Mouse (Mus musculus): Measurements from ENCODE around the gene Cib4. TPM values are rescaled to one million over a fixed set of nuclear protein-coding genes. Genes with fewer than 3 reads are reported as not detected.

Cib4 gene
- total RNA-seq, 2 experiments from 2014 or later, result not detected

DNA sequence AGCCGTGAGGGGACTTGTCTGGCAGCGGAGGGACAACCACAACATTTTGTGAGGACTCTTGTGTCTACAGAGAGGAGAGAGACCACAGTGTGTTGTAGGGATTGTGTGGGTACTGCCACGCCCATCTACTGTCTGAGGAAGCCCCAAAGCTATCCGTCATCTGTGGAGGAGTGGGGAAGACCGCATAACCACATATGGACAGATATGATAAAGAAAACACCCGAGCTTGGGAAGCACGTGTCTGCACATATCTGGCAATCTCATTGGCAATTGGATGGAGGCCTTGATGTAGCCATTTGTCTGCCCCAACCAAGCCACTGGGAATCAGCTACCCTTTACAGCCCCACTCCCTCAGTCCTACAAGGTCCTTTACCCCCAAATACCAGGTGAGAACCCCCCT is 30.6 kb upstream of the Cib4 start:
- DNase-seq (ENCODE audit: extremely low spot score in 1 of 2, low spot score in 1 of 2), result no peak

DNA sequence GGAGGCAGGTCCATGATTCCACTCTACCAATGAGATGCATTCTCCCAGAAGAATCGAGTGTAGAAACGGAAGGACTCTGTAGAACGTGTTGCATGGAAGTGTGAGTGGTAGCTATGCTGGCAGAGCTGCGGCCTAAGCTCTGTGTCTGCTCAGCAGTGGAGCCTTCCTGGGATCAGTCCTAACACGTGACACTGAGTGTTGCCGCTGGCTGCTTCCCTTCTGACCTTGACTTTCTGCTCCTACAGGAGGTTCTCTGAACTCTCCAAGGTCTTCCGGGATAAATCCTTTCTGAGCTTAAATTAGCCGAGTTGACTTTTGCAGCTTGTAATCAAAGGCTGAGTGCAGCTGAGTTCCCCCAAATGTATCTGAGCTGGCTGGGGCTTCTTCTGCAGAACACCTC is 28.7 kb upstream of the Cib4 start:
- DNase-seq (ENCODE audit: extremely low spot score in 1 of 2, low spot score in 1 of 2), result no peak

DNA sequence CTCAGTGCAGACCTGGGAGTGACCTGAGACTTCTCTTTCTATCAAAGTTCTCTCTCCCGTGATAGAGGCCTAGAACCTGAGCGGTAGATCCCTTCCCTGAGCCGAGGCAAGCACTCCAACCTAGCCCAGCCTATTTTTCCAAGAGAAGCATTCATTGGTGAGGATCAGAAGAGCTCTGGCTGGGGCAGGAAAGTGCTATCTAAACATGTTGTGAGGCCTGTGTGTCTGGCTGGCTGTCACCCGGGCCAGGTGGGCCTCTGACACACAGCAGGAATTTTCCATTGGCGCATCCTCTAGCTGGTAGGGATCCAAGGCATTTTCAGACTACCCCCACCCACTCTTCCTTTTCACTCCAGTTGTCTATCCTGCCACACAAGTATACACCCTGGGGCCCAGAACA is 26.2 kb upstream of the Cib4 start:
- DNase-seq (ENCODE audit: extremely low spot score in 1 of 2, low spot score in 1 of 2), result no peak

DNA sequence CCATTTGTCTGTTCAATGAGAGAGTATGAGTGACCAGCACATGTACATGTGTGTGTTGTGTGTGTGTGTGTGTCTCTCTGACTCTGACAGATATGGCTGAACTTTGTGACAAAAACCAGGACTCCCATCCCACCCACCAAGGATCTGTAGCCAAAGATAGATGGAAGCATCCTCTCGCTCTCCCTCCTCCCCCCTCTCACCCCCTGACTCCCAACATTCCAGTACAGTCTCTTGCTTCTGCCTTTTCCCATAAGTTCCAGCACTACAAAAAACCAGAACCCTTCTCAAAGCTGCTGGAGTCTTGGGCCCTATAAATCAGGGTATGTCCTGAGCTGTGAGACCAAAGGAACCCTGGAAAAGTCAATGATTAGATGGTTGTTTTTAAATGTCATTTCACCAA is 22.8 kb upstream of the Cib4 start:
- no peak for DNase-seq (ENCODE audit: extremely low spot score in 1 of 2, low spot score in 1 of 2)

DNA sequence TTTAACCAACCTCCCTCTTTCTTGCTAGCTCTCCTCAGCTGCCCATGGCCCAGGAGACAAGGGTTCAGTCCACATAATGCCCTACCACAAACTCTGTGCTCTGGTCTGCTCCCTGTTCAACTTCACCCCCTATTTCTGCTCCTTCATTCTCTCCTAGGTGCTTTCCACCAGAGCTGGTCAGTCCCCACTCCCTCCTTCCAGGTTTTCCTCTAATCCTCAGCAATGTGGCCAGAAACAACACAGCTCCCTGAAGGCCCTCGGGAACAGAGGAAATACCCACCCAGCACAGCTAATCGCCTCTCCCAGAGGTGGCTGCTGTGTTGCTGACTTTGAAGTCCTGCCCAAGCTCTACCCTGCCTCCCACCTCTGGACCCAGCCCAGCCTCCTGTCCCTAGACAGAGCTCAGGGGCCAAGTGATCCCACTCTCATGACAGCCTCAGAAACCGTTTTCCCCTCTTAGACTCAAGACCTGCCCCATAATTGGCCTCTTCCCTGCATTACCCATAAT is 14.4 kb upstream of the Cib4 start:
- no peak for DNase-seq (ENCODE audit: extremely low spot score in 1 of 2, low spot score in 1 of 2)

DNA sequence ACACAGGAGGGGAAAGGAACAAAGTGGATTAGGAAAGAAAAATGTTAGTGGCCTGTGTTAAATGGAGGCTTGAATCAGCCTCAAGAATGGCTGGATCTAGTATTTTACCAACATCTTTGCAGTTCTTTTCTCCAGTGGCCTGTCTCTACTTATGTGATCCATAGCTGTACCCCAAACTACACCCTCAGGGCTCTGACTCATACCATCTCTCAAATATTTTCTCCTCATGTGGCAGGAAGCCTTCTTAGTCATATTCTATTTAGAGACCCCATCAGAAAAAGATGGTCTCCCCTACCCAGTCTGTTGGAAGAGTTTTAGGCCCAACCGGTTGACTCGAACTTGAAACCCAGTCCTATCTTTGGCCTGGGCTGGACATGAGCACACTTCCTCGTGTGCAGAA is 13.8 kb upstream of the Cib4 start:
- no peak for DNase-seq (ENCODE audit: extremely low spot score in 1 of 2, low spot score in 1 of 2)

DNA sequence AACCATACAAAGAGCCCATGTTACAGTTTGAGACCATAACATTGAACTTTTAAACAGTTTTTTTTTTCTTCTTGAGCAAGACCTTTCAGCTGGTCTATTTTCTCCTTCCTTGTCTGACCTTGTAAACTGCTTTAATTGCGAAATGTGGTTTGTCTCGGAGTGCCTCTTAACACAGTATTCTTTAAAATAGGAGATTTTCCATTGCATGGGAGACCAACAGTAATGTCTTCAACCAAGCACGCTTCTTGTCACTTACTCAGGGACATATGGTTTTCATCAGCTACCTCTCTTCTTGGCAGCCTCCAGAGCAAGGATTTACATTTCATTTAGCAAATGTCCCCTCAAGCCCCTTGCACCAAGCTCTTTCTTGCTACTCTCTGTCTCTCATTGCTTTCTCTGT is 10.6 kb upstream of the Cib4 start:
- DNase-seq (ENCODE audit: extremely low spot score in 1 of 2, low spot score in 1 of 2), result no peak

DNA sequence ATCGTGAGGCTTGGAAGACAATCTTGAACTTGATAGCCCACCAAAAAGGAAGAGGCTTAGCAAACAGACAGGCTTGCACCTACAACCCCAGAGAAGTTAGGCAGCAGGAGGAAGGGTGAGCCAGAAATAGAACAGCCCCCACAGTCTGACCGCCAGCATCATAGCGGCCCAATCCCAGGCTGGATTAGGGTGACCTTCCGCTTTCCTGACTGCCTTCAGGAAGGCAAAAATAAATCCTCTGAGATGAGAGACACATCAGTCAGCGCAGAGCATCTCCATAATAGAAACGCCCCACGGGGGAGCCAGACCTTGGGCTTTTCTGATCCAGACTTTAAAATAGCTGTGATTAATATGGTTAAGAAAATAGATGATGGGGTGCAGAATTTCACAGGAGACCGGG is 9.3 kb upstream of the Cib4 start:
- no peak for DNase-seq (ENCODE audit: extremely low spot score in 1 of 2, low spot score in 1 of 2)

DNA sequence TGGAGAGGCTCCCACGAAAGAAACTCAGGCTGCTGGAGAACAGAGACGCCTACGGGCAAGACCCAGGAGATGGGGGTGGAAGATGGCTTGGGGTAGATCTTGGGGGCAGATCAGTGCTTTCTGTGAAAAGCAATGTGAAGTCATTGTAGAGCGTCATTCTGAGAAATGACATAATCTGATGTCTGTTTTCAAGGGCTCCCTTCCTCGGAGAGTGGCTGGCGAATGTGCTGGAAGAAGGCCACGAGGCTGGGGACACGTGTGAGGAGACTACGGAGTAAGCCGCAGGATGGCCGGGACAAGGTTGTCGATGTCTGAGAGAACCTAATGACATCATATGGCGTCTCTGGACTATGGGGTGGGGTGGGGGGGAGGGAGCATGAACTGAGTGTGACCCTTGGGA is 8.3 kb upstream of the Cib4 start:
- DNase-seq (ENCODE audit: extremely low spot score in 1 of 2, low spot score in 1 of 2), result no peak

DNA sequence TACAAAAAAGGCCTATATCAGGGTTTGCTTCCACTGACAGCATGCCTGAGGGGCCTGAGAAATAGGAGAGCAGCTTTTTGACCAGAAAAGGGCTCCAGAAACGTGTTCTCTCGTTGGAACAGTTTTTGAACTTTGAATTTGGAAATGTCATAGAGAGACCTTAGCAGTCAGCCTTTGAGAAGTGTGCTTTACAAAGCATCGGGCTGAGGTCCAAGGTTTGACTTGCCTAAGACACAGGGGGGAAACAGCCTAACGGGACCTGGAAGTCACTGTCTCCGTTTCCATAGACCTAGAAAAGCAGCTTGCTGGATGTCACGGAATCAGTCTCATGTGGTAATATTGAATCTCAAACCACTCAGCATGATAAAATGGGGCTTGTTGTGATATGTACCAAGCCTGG is 6.4 kb upstream of the Cib4 start:
- DNase-seq (ENCODE audit: extremely low spot score in 1 of 2, low spot score in 1 of 2), result no peak

DNA sequence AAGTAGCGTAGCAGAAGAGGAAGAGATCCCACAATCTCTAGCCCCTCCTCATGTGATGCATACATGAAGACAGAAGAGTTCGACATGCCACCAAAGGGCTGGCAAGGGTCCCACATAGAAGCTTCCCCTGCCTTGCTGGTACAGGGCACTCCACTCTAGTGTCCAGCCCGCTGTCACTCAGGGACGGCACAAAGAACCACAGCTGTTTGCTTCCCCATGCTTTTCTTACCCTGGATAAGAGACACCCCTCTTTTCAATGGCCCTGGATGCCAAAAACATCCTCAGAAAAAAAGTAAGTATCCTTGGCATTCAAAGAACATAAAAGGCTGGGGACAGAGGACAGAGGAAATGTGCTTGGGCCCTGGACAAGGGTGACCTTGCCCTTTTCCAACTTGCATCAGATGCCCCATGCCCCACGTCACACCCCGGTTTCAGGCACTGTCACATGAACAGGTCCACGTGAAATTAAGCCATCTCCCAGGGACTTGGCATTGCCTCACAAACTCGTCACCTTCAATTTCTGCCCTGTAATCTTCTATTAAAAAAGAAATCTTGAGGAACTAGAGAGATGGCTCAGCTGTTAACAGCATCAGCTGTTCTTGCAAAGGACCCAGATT is 5.5 kb upstream of the Cib4 start:
- no peak for DNase-seq (ENCODE audit: extremely low spot score in 1 of 2, low spot score in 1 of 2)

DNA sequence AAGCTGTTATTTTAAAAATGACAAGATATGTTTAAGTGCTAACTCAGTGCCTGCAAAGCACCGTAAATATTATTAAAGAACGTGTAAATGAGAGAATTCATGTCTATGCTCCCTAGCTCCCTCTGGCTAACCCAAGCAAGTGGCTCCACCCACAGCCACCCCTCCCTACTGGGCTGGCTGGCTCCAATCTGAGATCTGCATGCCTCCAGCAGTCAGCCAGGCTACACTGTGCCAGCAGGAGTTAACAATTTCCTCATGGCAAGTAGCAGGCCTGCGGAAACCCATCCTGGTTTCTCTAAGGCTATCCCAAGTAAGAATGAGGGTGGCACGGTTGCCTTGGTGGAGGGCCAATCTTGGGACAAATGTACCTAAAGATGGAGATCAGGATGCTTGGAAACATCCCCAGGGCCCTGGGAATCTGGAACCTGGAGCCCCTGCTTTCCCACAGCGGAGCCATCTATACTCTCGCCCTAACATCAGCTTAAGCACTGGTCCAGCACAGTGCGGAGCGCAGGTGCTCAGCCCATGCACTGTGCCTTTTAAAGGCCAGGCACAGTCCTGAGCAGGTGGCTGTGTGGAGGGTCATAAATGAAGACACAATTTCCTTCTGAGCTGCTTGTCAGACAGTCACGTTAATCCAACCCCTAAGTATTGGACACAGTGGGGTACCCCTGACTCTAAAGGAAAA is 4.8 kb upstream of the Cib4 start:
- DNase-seq (ENCODE audit: extremely low spot score in 1 of 2, low spot score in 1 of 2), result no peak

DNA sequence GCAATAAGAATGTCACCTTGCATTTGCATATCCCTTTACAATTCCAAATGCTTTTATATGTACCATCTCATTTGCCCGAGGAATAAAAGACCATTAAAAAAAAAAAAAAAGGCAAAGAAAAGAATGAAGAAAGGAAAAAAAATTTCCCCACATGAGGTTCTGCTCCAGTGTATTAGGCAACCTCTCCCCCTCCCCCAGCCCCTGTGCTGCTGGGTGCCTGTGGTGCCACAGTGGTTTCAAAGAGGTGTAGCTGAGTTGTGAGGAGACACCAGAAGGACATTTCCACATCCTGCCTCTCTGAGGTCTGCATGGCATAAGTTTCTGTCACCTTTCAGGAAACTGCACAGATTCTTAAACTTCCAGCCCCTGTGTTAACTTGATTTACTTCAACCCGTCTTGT is 3.0 kb upstream of the Cib4 start:
- no peak for DNase-seq (ENCODE audit: extremely low spot score in 1 of 2, low spot score in 1 of 2)

DNA sequence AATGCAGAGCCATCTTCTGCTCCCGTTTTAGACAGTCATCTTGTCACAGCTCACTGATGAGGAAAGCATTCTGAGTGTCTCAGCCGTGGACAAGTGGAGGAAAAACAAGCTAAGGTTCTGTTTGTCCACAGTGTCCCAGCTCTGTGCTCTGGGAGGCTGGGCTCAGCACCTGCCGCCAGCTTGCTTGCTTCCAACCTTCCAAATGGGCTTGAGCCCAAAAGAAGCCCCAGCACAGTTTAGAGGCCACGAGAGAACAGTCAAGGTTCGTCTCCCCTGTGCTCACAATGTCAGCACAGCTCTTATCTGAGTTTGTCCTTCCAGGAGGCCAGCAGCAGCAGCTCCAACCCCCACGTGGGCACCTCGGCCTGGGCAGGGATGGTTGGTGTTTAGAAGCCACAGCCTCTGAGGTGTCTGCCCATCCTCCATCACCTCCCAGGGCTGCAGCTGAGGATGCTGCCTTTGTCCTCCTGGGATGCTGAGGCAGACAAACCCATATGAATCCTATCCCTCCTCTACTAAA is 9.5 kb downstream of the Cib4 start:
- no peak for DNase-seq (ENCODE audit: extremely low spot score in 1 of 2, low spot score in 1 of 2)

DNA sequence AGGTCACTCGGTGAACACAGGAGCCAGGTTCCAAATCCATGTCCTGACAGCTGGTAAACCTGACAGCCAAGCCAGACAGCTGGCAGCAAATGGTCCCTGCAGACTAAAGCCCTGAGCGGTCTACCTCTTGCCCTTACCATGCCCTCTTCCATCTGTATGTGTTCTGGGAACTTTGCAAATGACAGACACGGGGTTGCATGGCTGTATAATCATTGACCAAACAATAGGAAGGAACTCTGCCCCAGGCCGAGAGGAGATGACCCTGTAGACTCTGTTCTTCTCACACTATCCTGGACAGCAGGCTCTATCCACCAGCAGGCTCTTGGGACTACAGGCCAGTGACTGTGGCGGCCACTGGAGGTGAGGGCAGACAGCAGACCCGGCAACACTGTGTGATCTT is 11.0 kb downstream of the Cib4 start:
- no peak for DNase-seq (ENCODE audit: extremely low spot score in 1 of 2, low spot score in 1 of 2)

DNA sequence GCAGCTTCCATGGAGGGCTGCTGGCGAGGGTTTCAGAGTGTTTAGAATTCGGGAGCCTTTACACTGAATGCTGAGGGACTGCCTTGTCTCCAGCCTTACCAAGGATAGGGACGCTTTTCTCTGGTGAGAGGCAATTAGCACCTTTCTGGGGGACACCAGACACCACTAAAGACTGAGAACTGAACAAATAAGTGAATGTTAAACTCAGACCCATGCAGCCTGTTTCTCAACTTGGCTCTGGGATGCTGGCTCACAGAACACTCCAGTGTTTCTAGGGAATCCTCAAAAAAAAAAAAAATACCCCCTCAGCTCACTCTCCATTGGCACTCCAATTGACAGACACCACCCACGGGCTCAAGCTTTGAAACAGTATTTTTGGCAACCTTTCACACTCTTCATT is 16.7 kb downstream of the Cib4 start:
- no peak for DNase-seq (ENCODE audit: extremely low spot score in 1 of 2, low spot score in 1 of 2)

DNA sequence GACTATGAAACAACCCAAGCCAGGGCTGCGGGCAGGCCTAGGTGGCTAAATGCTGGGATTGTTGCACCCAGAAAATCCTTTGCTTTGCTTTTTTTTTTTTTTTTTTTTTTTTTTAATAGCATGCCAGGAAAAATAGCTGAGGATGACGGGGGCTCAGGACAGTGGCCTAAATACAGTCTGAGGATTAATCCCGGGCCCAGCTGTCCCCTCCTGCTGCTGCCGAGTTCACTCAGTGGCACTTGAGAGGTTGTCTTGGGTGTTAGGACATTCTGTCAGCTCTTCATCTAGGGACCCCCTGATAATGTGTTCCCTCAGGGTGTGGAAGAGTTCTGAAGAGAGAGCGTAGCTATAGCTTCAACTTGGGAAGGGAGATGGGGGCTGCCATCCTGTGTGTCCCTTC is 18.5 kb downstream of the Cib4 start:
- no peak for DNase-seq (ENCODE audit: extremely low spot score in 1 of 2, low spot score in 1 of 2)

DNA sequence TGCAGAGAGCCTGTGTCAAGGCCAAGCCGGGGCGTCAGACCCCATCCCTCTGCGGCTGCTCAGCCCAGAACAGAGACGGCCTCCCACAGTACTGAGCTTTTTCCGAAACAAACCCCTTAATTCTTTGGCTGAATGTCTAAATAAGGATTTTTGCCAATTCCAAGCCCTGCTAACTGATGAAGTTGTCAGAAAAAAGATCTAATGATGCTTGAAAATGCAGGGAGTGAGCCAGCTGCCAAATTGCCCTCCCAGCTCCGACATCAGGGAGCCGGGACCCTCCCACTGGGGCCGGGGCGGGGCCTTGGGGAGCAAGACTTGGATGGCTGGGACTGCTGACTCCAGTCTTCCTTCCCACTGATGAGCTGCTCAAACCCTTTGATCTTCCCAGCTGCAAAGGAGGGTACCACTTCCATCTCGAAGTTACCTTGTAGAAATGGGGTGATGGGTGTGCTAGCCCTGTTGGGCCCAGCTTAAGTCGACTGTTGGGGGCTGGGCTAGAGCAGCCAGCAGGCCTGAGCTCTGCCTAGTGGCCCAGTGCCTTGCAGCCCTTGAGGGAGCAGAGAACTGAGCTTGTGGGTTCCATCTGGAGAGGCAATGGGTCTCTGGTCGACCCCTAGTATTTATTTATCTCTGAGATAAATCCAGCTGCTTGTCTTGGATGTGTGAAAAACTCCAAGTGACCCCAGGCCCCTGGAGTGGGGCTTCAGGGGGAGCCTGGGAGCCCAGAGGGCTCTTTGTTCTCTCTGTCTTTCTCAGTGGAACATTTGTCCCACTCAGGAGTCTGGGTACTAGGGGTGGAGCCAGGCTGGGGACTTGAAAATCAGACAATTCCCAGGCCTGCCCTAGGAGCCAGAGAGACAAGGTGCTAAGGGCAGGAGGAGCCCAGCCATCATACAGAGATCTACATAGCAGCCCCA is 19.5 kb downstream of the Cib4 start:
- DNase-seq (ENCODE audit: extremely low spot score in 1 of 2, low spot score in 1 of 2), result no peak

DNA sequence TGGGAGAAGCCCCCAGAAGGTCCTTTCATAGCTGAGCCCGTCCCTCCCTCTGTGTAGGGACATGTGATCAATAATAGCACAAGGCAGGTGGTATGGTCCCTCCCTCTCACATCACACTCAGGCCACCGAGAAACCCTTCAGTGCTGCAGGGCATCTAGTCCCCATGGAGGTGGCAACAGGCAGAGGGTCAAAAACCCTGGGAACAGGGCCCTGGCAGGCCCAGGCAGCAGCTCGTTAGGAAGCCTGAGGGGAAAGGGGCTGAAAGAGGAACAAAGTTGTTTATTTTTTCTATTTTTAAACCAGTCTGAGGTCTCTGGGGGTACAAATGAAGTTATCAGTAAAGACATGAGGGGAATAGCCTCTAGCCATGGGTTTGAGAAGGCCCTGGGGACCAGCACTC is 21.4 kb downstream of the Cib4 start:
- no peak for DNase-seq (ENCODE audit: extremely low spot score in 1 of 2, low spot score in 1 of 2)

DNA sequence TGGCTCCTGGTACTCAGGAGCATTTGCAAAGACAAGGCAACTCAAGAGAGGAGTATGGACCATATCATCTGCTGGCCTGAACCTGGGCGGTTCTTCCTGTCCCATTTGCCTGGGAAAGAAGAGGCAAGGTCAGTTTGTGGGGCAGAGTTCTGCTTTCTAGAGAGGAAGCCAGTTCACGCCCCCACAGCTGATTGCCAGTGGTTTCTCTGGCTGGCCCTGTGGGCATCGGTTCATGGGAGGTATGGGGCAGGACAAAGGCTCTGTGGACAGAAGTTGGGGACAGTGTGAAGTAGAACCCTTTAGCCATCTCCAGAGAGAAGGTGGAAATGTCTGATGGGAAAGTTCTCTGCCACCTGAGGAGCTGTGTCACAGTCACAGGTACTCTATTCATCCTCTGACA is 22.5 kb downstream of the Cib4 start:
- no peak for DNase-seq (ENCODE audit: extremely low spot score in 1 of 2, low spot score in 1 of 2)

DNA sequence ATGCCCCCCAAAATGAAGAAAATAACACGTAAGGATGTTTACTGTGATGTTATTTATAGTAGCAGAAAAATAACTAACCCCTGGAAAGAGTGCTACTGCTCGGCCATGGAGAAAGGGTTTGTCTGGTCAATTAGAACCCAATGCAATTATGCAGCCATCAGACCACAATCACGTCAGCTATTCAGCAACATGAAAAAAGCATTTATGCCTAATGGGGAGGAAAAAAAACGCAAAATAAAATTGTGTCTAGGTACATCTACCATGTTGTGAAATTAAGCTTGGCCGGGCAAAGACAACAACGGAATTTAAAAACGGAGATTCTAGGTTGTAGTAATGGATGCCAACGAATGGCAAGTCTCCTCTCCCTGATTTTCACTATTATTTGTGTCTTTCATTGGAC is 23.2 kb downstream of the Cib4 start:
- no peak for DNase-seq (ENCODE audit: extremely low spot score in 1 of 2, low spot score in 1 of 2)
